Comparison of ENCODE assay signal across 8 mouse cellular contexts in the genomic region with DNA sequence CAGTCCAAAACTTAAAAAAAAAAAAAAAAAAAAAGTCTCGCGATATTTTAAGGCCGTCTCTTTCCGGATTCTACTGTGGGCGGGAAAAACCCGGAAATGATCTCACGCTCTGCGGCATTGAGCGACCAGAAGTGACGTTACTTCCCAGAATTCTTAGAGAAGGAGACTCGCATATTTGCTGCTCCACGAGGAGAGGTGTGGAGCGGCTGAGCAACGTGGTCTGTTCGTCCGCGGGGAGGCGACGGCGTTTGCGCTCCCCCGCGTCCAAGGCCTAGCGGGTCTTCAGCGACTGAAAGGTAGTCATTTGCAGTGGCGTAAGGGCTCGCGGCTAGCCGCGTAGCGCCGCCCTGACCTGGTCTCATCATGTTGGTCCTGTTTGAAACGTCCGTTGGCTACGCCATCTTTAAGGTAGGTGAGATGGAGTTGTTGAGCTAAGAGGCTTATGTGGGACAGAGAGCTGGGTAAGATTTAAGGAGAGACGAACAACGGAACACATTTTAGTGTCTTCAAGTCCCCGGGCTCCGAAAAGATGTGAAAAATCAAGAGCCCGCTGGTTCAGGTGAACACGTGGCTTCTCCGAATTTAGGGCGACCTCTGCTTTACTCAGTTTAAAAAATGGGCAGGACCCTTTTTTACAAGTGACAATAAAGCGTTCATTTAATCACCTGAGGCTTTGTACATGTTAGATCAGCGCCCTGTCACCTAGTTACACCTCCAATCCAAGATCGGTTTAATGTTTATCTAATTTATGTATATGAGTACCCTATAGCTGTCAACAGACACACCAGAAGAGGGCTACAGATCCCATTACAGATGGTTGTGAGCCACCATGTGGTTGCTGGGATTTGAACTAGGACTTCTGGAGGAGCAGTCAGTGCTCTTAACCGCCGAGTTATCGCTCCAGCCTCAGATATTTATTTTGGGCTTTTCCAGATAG. TPM values are rescaled to one million over a fixed set of nuclear protein-coding genes. Genes with fewer than 3 reads are reported as not detected.
DNase-seq lines count a peak whose midpoint lies in the region; ATAC-seq lines count a peak whose summit lies in the region.

A gene (plus strand): TSS at position 153 of the 937 bp plus-strand sequence.

- peak within 1 kb of the TSS; percentile 75 for H3K4me2 ChIP-seq in kidney, embryonic 15.5 days

- H3K36me3 ChIP-seq in heart, embryonic 10.5 days: peaks cover 12% of the 10 kb centered on the region
- H3K36me3 ChIP-seq in kidney, embryonic 15.5 days: peaks cover 11% of the 10 kb centered on the region

- no peaks in the 10 kb centered on the region for H3K27me3 ChIP-seq in heart, embryonic 10.5 days (ENCODE audit: insufficient read depth, poor library complexity, severe bottlenecking)
- H3K27me3 ChIP-seq in kidney, embryonic 15.5 days: peaks cover 4% of the 10 kb centered on the region; the same call in 1 of the 2 replicates

- peak within 1 kb of the TSS; percentile 77 for H3K9ac ChIP-seq in kidney, embryonic 15.5 days

- H3K9me3 ChIP-seq in heart, embryonic 10.5 days: no peaks in the 10 kb centered on the region
- H3K9me3 ChIP-seq in kidney, embryonic 15.5 days (replicated peaks): no peaks in the 10 kb centered on the region

- ATAC-seq in erythroblast, adult 5-6 weeks (replicated peaks; ENCODE audit: low FRiP score, poor library complexity, severe bottlenecking): peak; percentile 100
- peak; percentile 97 for ATAC-seq in kidney, embryonic 15.5 days (replicated peaks; ENCODE audit: low FRiP score)
- ATAC-seq in monocyte, adult 5-6 weeks (replicated peaks; ENCODE audit: insufficient number of reproducible peaks, low FRiP score, low TSS enrichment, poor library complexity, severe bottlenecking): peak; percentile 99

- H3K27ac ChIP-seq in heart, embryonic 10.5 days: peak within 1 kb of the TSS; percentile 96
- H3K27ac ChIP-seq in kidney, embryonic 15.5 days: peak within 1 kb of the TSS; percentile 87

- under 1% methylated on average over 49 of the region's 49 CpGs for WGBS in heart, embryonic 10.5 days
- WGBS in kidney, embryonic 15.5 days: under 1% methylated on average over 49 of the region's 49 CpGs

- peak; percentile 83 to 85 for DNase-seq in B cell, adult 2 months
- DNase-seq in brain, adult 2 months (ENCODE audit: low read depth, low spot score): peak; percentile 99
- peak; percentile 94 for DNase-seq in heart, embryonic 10.5 days (ENCODE audit: low spot score)
- DNase-seq in liver: peak; percentile 89
- peak; percentile 84 to 86 for DNase-seq in spleen, postnatal 4 days (ENCODE audit: low spot score in 2 of 2)

- H3K4me3 ChIP-seq in heart, embryonic 10.5 days: peak within 1 kb of the TSS; percentile 93
- H3K4me3 ChIP-seq in kidney, embryonic 15.5 days (replicated peaks): peak within 1 kb of the TSS; percentile 75

- H3K4me1 ChIP-seq in heart, embryonic 10.5 days: peaks cover 4% of the 10 kb centered on the region; the same call in 1 of the 2 replicates
- H3K4me1 ChIP-seq in kidney, embryonic 15.5 days: peaks cover 23% of the 10 kb centered on the region

RNA-seq across cellular contexts. Expression of the gene that starts here (rescaled TPM):
- total RNA-seq in erythroblast, adult 5-6 weeks (2015; ENCODE audit: low replicate concordance): 38.7 and 88.6 TPM in 2 replicates
- total RNA-seq in erythroblast, adult 5-6 weeks (2017; ENCODE audit: low replicate concordance): 115 TPM in 2 replicates
- 207 and 266 TPM in 2 replicates for polyA plus RNA-seq in heart, embryonic 10.5 days (2016; fragmentation: Nextera tagmentation; extraction: Ambion mirVana)
- 285 and 288 TPM in 2 replicates for polyA plus RNA-seq in kidney, embryonic 15.5 days (2015; fragmentation: Nextera tagmentation; extraction: Ambion mirVana)
- 252 to 325 TPM (median 279 TPM) in 3 replicates for total RNA-seq in monocyte, adult 5-6 weeks (2017)

Comparison
In these comparisons a context has a peak if more than half of its experiments do, and no peak if none do; other contexts are left out.
1. Peak in every context shown above with its lines: DNase-seq, ATAC-seq, H3K4me3 ChIP-seq and H3K27ac ChIP-seq.